Mouse (Mus musculus) hindbrain, embryonic 14.5 days (tissue): Measurements from ENCODE around the gene Mrpl49. TPM values are rescaled to one million over a fixed set of nuclear protein-coding genes. Genes with fewer than 3 reads are reported as not detected.

ENCODE experiments used
- ATAC-seq: fragments of 200-750 bp; cut with Nextera tagmentation; 2 replicates; pipeline ENCODE4 v1.8.0; 2017; ENCODE audit warnings: moderate number of reproducible peaks, mild to moderate bottlenecking, moderate TSS enrichment, moderate library complexity; ENCODE audit not compliant: low FRiP score
- DNase-seq: peaks from one replicate; pipeline ENCODE4 v3.0.0-alpha.2; 2015; ENCODE audit warnings: low spot score
- H3K27ac ChIP-seq: fragments of 300-500 bp; sonication (generic); 2 replicates; pipeline ENCODE4 v1.5.1; 2014; ENCODE audit warnings: mild to moderate bottlenecking, moderate library complexity
- H3K27me3 ChIP-seq: fragments of 300-500 bp; sonication (generic); 2 replicates; pipeline ENCODE4 v1.6.1; 2014; ENCODE audit warnings: mild to moderate bottlenecking, low read length, mixed read lengths; ENCODE audit not compliant: control insufficient read depth, insufficient read depth
- H3K36me3 ChIP-seq: fragments of 300-500 bp; sonication (generic); replicated peaks from 2 replicates; pipeline ENCODE4 v1.6.1; 2014; ENCODE audit not compliant: control insufficient read depth, insufficient read depth
- H3K4me1 ChIP-seq: fragments of 300-500 bp; sonication (generic); replicated peaks from 2 replicates; pipeline ENCODE4 v1.6.1; 2014; ENCODE audit warnings: antibody characterized with exemption, low read length, mixed read lengths; ENCODE audit not compliant: control insufficient read depth, insufficient read depth
- H3K4me2 ChIP-seq: fragments of 300-500 bp; sonication (generic); replicated peaks from 2 replicates; pipeline ENCODE4 v1.6.1; 2014; ENCODE audit warnings: mild to moderate bottlenecking, moderate library complexity
- H3K4me3 ChIP-seq: fragments of 300-500 bp; sonication (generic); replicated peaks from 2 replicates; pipeline ENCODE4 v1.5.1; 2014; ENCODE audit warnings: mild to moderate bottlenecking, low read length
- H3K9ac ChIP-seq: fragments of 300-500 bp; sonication (generic); 2 replicates; pipeline ENCODE4 v1.6.1; 2014
- H3K9me3 ChIP-seq: fragments of 300-500 bp; sonication (generic); 2 replicates; pipeline ENCODE4 v1.6.1; 2016; ENCODE audit warnings: low read length; ENCODE audit not compliant: control insufficient read depth
- WGBS: fragments of 180-500 bp; shearing (Covaris S2); extraction: QIAGEN DNeasy Blood & Tissue Kit; methylation state at CpG from one replicate; pipeline ENCODE4 v1.1.7; 2014; 5-methylcytosine and 5-hydroxymethylcytosine counted together
- polyA plus RNA-seq: library from polyadenylated mRNA; unstranded; fragments of >200 nt; fragmentation: Nextera tagmentation; extraction: Ambion mirVana; gene quantifications from 2 replicates; pipeline ENCODE4 v1.2.1, GENCODE M21; 2014

Gene Mrpl49
- polyA plus RNA-seq, 1 experiment from 2014 or later, result 64.5 TPM

GRCm38 (mm10) chr19:6028991-6029390 is 28.6 kb downstream of the Mrpl49 start:
- WGBS, result 83% methylated on average over 6 of the region's 6 CpGs
- ATAC-seq (no peak), DNase-seq (no peak)
- Histone ChIP-seq H3K4me2 (no peak overlapping the region), H3K4me1 (no peaks in the 10 kb centered on the region), H3K27me3 (no peaks in the 10 kb centered on the region), H3K9me3 (no peaks in the 10 kb centered on the region), H3K4me3 (no peak overlapping the region), H3K9ac (no peak overlapping the region), H3K27ac (no peak overlapping the region), H3K36me3 (no peaks in the 10 kb centered on the region)

GRCm38 (mm10) chr19:6023930-6024329 is 33.7 kb downstream of the Mrpl49 start:
- H3K27ac ChIP-seq, result no peak overlapping the region
- WGBS, result 88% methylated on average over 7 of the region's 7 CpGs
- no peaks in the 10 kb centered on the region for H3K27me3 ChIP-seq
- no peak for ATAC-seq
- H3K4me1 ChIP-seq, result no peaks in the 10 kb centered on the region
- no peaks in the 10 kb centered on the region for H3K9me3 ChIP-seq
- H3K4me2 ChIP-seq, result no peak overlapping the region
- no peak overlapping the region for H3K4me3 ChIP-seq
- DNase-seq, result no peak
- no peak overlapping the region for H3K9ac ChIP-seq
- no peaks in the 10 kb centered on the region for H3K36me3 ChIP-seq

- no peak overlapping the region for H3K9ac ChIP-seq
- no peaks in the 10 kb centered on the region for H3K9me3 ChIP-seq
- no peaks in the 10 kb centered on the region for H3K36me3 ChIP-seq
- WGBS, result 71% methylated on average over 8 of the region's 8 CpGs
- H3K4me3 ChIP-seq, result no peak overlapping the region
- no peaks in the 10 kb centered on the region for H3K4me1 ChIP-seq
- no peaks in the 10 kb centered on the region for H3K27me3 ChIP-seq
- ATAC-seq, result no peak
- no peak overlapping the region for H3K27ac ChIP-seq
- no peak overlapping the region for H3K4me2 ChIP-seq
- no peak for DNase-seq
These were observed 34.5 kb downstream of the Mrpl49 start for GRCm38 (mm10) chr19:6023059-6023458.

- WGBS, result 64% methylated on average over 3 of the region's 3 CpGs
- H3K36me3 ChIP-seq, result no peaks in the 10 kb centered on the region
- no peak overlapping the region for H3K4me2 ChIP-seq
These were observed 37.3 kb downstream of the Mrpl49 start for GRCm38 (mm10) chr19:6020276-6020675.

GRCm38 (mm10) chr19:6018142-6019089 is 39.2 kb downstream of the Mrpl49 start:
- DNase-seq, result peak; percentile 86
- WGBS, result 30% methylated on average over 15 of the region's 15 CpGs
- H3K9ac ChIP-seq, result no peak overlapping the region

More at GRCm38 (mm10) chr19:6020276-6020675, 37.3 kb downstream of the Mrpl49 start:
- no peak overlapping the region for H3K27ac ChIP-seq
- no peaks in the 10 kb centered on the region for H3K9me3 ChIP-seq
- H3K4me3 ChIP-seq, result no peak overlapping the region
- DNase-seq, result no peak
- peaks cover 12% of the 10 kb centered on the region for H3K27me3 ChIP-seq
- no peak overlapping the region for H3K9ac ChIP-seq
- ATAC-seq, result no peak
- H3K4me1 ChIP-seq, result 0 out of 2 replicates have a peak, but pooled peaks cover 4% of the 10 kb centered on the region

GRCm38 (mm10) chr19:6016532-6016931 is 41.1 kb downstream of the Mrpl49 start:
- ATAC-seq, result no peak

More at GRCm38 (mm10) chr19:6018142-6019089, 39.2 kb downstream of the Mrpl49 start:
- Histone ChIP-seq H3K27ac (no peak overlapping the region), H3K36me3 (no peaks in the 10 kb centered on the region), H3K4me2 (no peak overlapping the region), H3K9me3 (no peaks in the 10 kb centered on the region), H3K4me1 (0 out of 2 replicates have a peak, but pooled peaks cover 12% of the 10 kb centered on the region), H3K27me3 (peaks cover 18% of the 10 kb centered on the region), H3K4me3 (no peak overlapping the region)
- no peak for ATAC-seq

GRCm38 (mm10) chr19:6015511-6016315 is 41.9 kb downstream of the Mrpl49 start, which contains the start of gene Capn1:
Gene Capn1, minus strand, starts transcription at chr19:6015897.
- WGBS, result 3% methylated on average over 34 of the region's 40 CpGs
- Histone ChIP-seq H3K4me2 (peak within 1 kb of the TSS; percentile 70), H3K4me1 (0 out of 2 replicates have a peak, but pooled peaks cover 12% of the 10 kb centered on the region), H3K27ac (no peak within 1 kb of the TSS; the same call in 1 of the 2 replicates), H3K27me3 (peaks cover 18% of the 10 kb centered on the region), H3K36me3 (no peaks in the 10 kb centered on the region), H3K4me3 (peak within 1 kb of the TSS; percentile 41), H3K9me3 (no peaks in the 10 kb centered on the region), H3K9ac (peak within 1 kb of the TSS; percentile 64)
- peak; percentile 75; the same call in 1 of the 2 replicates for ATAC-seq
- peak; percentile 64 for DNase-seq

More at GRCm38 (mm10) chr19:6016532-6016931, 41.1 kb downstream of the Mrpl49 start:
- Histone ChIP-seq H3K4me2 (no peak overlapping the region), H3K27ac (no peak overlapping the region), H3K4me1 (0 out of 2 replicates have a peak, but pooled peaks cover 12% of the 10 kb centered on the region), H3K4me3 (no peak overlapping the region), H3K27me3 (peaks cover 18% of the 10 kb centered on the region), H3K9ac (no peak overlapping the region), H3K9me3 (no peaks in the 10 kb centered on the region), H3K36me3 (no peaks in the 10 kb centered on the region)
- DNase-seq, result no peak
- WGBS, result 36% methylated on average over 7 of the region's 7 CpGs

- DNase-seq (no peak), ATAC-seq (peak; percentile 50; the same call in 1 of the 2 replicates)
- Histone ChIP-seq H3K4me1 (0 out of 2 replicates have a peak, but pooled peaks cover 12% of the 10 kb centered on the region), H3K27me3 (peaks cover 18% of the 10 kb centered on the region), H3K36me3 (no peaks in the 10 kb centered on the region), H3K9ac (peak overlapping the region; percentile 64), H3K9me3 (no peaks in the 10 kb centered on the region), H3K4me2 (peak overlapping the region; percentile 70), H3K4me3 (peak overlapping the region; percentile 41), H3K27ac (no peak overlapping the region; the same call in 1 of the 2 replicates)
- whole genome bisulfite sequencing, result 4% methylated on average over 15 of the region's 18 CpGs
These were observed 42.5 kb downstream of the Mrpl49 start for GRCm38 (mm10) chr19:6014991-6015510.
